Mouse (Mus musculus): ENCODE measurements around the gene Cct8. TPM values are rescaled to one million over a fixed set of nuclear protein-coding genes. Genes with fewer than 3 reads are reported as not detected.
A peak's percentile ranks its signal among the peaks of the same experiment; 100 is the strongest.

Cct8 gene
- 488 and 627 TPM in 2 replicates for polyA plus RNA-seq (2016; fragmentation: Nextera tagmentation; extraction: Ambion mirVana)

- under 1% methylated on average over 48 of the region's 48 CpGs for WGBS
Measured at GRCm38 (mm10) chr16:87495716-87496447, at the start of gene Cct8. Cct8 (minus strand) TSS chr16:87495873.

GRCm38 (mm10) chr16:87528755-87529154 is 33.1 kb upstream of the Cct8 start:
- DNase-seq (ENCODE audit: low spot score) = no peak
- 71% methylated on average over 10 of the region's 10 CpGs for WGBS
- no peak overlapping the region for H3K27ac ChIP-seq

More at GRCm38 (mm10) chr16:87495716-87496447, at the start of gene Cct8:
- Histone ChIP-seq H3K27me3 (ENCODE audit: insufficient read depth, poor library complexity, severe bottlenecking) (no peaks in the 10 kb centered on the region), H3K4me3 (peak within 1 kb of the TSS; percentile 91), H3K27ac (peak within 1 kb of the TSS; percentile 97), H3K9me3 (no peaks in the 10 kb centered on the region), H3K36me3 (peaks cover 34% of the 10 kb centered on the region), H3K4me1 (replicated peaks) (peaks cover 20% of the 10 kb centered on the region)
- DNase-seq (ENCODE audit: low spot score) = peak; percentile 97

GRCm38 (mm10) chr16:87527553-87528249 is 32.0 kb upstream of the Cct8 start:
- no peak for DNase-seq (ENCODE audit: low spot score)
- peaks cover 2% of the 10 kb centered on the region; the same call in 1 of the 2 replicates for H3K4me1 ChIP-seq (replicated peaks)
- 69% methylated on average over 8 of the region's 8 CpGs for WGBS

More at GRCm38 (mm10) chr16:87528755-87529154, 33.1 kb upstream of the Cct8 start:
- Histone ChIP-seq H3K4me1 (replicated peaks) (peaks cover 2% of the 10 kb centered on the region; the same call in 1 of the 2 replicates), H3K4me3 (no peak overlapping the region), H3K27me3 (ENCODE audit: insufficient read depth, poor library complexity, severe bottlenecking) (no peaks in the 10 kb centered on the region), H3K36me3 (no peaks in the 10 kb centered on the region), H3K9me3 (no peaks in the 10 kb centered on the region)

DNA sequence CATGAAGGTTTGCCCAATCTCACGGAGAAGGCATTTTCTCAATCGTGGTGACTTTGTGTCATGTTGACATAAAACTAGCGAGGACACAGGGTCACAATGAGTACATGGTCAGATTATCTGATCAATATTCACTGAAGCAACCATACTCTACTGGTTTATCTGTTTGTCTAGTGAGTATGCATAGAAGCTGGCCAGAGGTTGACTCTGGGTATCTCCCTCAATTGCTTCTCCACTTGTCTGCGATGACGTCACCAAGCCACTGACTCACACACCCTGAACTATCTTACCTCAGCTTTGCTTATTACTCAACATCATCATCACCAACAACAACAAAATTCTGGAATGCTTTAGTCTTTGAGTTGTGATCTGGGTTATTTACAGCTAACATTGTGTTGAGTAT is 28.6 kb upstream of the Cct8 start:
- H3K9me3 ChIP-seq = no peaks in the 10 kb centered on the region

More at GRCm38 (mm10) chr16:87527553-87528249, 32.0 kb upstream of the Cct8 start:
- Histone ChIP-seq H3K4me3 (no peak overlapping the region), H3K27ac (0 out of 2 replicates have a peak overlapping the region, but pooled peaks have one; percentile 40), H3K9me3 (no peaks in the 10 kb centered on the region), H3K27me3 (ENCODE audit: insufficient read depth, poor library complexity, severe bottlenecking) (no peaks in the 10 kb centered on the region), H3K36me3 (no peaks in the 10 kb centered on the region)

GRCm38 (mm10) chr16:87512331-87512730 is 16.7 kb upstream of the Cct8 start:
- Histone ChIP-seq H3K4me3 (no peak overlapping the region), H3K4me1 (replicated peaks) (peaks cover 3% of the 10 kb centered on the region; the same call in 1 of the 2 replicates), H3K36me3 (no peaks in the 10 kb centered on the region), H3K27ac (no peak overlapping the region), H3K9me3 (no peaks in the 10 kb centered on the region), H3K27me3 (ENCODE audit: insufficient read depth, poor library complexity, severe bottlenecking) (no peaks in the 10 kb centered on the region)
- WGBS = 95% methylated on average over 14 of the region's 14 CpGs
- no peak for DNase-seq (ENCODE audit: low spot score)

More for the DNA sequence above, 28.6 kb upstream of the Cct8 start:
- Histone ChIP-seq H3K27ac (no peak overlapping the region), H3K27me3 (ENCODE audit: insufficient read depth, poor library complexity, severe bottlenecking) (no peaks in the 10 kb centered on the region), H3K4me1 (replicated peaks) (peaks cover 2% of the 10 kb centered on the region; the same call in 1 of the 2 replicates), H3K4me3 (no peak overlapping the region), H3K36me3 (no peaks in the 10 kb centered on the region)
- no peak for DNase-seq (ENCODE audit: low spot score)
- WGBS = 88% methylated on average over 5 of the region's 5 CpGs

DNA sequence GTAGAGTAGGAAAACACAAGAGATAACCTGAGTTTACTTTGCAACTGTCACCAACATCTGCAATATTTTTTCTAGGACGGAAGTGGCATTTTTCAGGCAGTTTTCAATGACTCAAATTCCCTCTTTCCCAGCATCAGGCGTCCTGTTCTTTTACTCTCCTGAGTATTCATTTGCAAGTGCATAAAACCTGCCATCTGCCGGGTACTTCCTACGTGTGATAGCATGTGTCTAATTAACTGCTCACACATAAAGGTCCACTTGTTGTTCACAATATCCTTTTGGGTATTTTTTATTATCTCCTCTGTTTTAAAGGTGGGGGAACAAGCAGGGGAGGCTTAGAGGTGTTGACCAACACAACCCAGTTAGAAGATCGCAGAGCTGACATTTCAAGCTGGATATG is 16.0 kb upstream of the Cct8 start:
- peaks cover 4% of the 10 kb centered on the region; the same call in 1 of the 2 replicates for H3K4me1 ChIP-seq (replicated peaks)
- no peaks in the 10 kb centered on the region for H3K36me3 ChIP-seq
- H3K4me3 ChIP-seq = no peak overlapping the region
- DNase-seq (ENCODE audit: low spot score) = no peak
- WGBS = 76% methylated on average over 5 of the region's 5 CpGs
- H3K27ac ChIP-seq = no peak overlapping the region
- H3K9me3 ChIP-seq = no peaks in the 10 kb centered on the region
- no peaks in the 10 kb centered on the region for H3K27me3 ChIP-seq (ENCODE audit: insufficient read depth, poor library complexity, severe bottlenecking)

GRCm38 (mm10) chr16:87501304-87502078 is 5.8 kb upstream of the Cct8 start:
- Histone ChIP-seq H3K4me3 (no peak overlapping the region), H3K9me3 (no peaks in the 10 kb centered on the region), H3K4me1 (replicated peaks) (peaks cover 12% of the 10 kb centered on the region), H3K27ac (no peak overlapping the region), H3K27me3 (ENCODE audit: insufficient read depth, poor library complexity, severe bottlenecking) (no peaks in the 10 kb centered on the region), H3K36me3 (no peaks in the 10 kb centered on the region)
- 72% methylated on average over 13 of the region's 13 CpGs for WGBS
- DNase-seq (ENCODE audit: low spot score) = no peak

DNA sequence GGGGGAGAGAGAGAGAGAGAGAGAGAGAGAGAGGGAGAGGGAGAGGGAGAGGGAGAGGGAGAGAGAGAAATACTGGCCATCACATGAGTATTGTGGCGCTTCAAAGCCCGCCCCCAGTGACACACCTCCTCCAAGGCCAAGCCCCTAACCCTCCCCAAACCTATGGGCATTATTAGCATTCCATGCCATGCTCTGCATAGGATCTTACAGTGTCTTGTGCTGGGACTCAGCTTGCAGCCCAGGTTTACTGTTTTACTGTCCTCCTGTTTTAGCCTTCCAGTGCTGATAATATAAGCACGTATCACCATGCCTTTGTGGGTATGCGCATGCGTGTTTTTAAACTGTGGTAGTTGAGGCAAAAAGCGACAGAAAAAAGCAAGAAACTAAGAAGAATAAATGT is 3.9 kb upstream of the Cct8 start:
- no peaks in the 10 kb centered on the region for H3K27me3 ChIP-seq (ENCODE audit: insufficient read depth, poor library complexity, severe bottlenecking)
- DNase-seq (ENCODE audit: low spot score) = no peak
- no peaks in the 10 kb centered on the region for H3K36me3 ChIP-seq

DNA sequence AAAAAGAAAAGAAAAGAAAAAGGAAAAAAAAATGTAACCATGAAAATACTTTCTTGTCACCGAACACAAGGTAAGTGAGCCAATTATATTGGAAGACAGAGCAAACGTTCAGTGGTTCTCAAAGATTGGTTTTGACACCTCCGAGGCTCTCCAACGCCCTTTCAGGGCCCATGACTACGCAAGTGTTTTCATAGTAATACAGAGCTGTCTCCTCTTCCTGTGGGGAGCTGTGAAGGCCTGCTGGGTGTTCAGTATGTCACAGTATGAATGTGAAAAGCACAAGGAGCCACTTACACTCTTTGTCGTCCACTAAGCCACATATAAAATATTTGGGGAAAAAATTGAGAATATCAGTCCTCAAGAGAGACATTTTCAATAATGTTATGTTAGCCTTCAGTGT is 1.5 kb upstream of the Cct8 start:
- no peak for DNase-seq (ENCODE audit: low spot score)
- Histone ChIP-seq H3K27me3 (ENCODE audit: insufficient read depth, poor library complexity, severe bottlenecking) (no peaks in the 10 kb centered on the region), H3K4me3 (0 out of 2 replicates have a peak overlapping the region, but pooled peaks have one; percentile 91), H3K9me3 (no peaks in the 10 kb centered on the region), H3K27ac (no peak overlapping the region), H3K36me3 (peaks cover 21% of the 10 kb centered on the region), H3K4me1 (replicated peaks) (peaks cover 24% of the 10 kb centered on the region)
- WGBS = 91% methylated on average over 6 of the region's 6 CpGs

More for the DNA sequence above, 3.9 kb upstream of the Cct8 start:
- H3K9me3 ChIP-seq = no peaks in the 10 kb centered on the region
- H3K4me3 ChIP-seq = no peak overlapping the region
- H3K27ac ChIP-seq = no peak overlapping the region
- peaks cover 16% of the 10 kb centered on the region for H3K4me1 ChIP-seq (replicated peaks)
- WGBS = 66% methylated on average over 6 of the region's 6 CpGs

DNA sequence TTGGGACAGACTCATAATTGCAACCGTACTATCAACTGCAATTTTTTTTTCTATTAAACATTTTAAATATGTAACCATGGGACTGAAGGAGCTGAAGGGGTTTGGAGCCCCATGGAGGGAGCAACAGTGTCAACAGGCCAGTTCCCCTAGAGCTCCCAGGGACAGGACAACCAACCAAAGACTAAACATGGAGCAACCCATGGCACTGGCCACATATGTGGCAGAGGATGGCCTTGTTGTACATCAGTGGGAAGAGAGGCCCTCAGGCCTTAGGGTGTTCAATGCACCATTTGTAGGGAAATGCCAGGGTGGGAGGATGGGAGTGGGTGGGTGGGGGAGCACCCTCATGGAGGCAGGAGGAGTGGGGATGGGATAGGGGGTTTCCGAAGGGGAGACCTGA is 1.1 kb upstream of the Cct8 start:
- peaks cover 25% of the 10 kb centered on the region for H3K36me3 ChIP-seq
- peak overlapping the region; percentile 91 for H3K4me3 ChIP-seq
- H3K27ac ChIP-seq = peak overlapping the region; percentile 45; the same call in 1 of the 2 replicates
- 92% methylated on average over 2 of the region's 2 CpGs for WGBS
- peaks cover 23% of the 10 kb centered on the region for H3K4me1 ChIP-seq (replicated peaks)
- no peaks in the 10 kb centered on the region for H3K27me3 ChIP-seq (ENCODE audit: insufficient read depth, poor library complexity, severe bottlenecking)
- DNase-seq (ENCODE audit: low spot score) = no peak
- no peaks in the 10 kb centered on the region for H3K9me3 ChIP-seq

DNA sequence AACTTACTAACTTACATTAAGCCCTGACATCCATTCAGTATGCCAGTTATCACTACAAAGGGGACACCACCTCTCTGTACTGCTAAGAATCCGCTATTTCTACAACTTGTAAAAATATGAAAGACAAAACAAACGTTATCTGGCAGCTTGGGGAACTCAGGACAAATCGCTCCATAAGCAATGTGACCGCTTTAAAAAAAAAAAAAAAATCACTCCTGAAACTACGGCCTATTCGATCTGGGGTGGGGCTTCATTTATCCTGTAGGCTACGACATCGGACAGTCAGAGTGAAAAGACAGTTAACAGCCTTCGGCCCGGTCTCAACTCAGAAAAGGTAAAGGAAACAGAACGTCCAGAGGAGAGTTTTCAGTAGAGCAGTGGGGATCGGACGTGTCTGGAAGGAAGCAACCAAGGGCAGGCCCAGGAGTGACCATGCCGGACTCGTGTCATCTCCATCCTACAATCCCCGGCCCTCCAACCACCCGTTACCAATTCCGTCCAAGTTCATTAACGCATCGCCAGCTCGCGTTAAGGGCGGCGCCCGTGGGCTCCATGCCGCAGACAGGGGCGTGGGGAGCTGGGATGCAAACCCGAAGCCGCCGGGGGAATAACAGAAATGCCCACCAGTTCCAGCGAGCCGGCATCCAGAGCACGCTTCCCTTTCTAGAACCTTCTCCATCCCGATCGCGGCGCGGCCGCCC is 568 bp downstream of the Cct8 start:
- peaks cover 20% of the 10 kb centered on the region for H3K4me1 ChIP-seq (replicated peaks)
- H3K27ac ChIP-seq = peak overlapping the region; percentile 97
- DNase-seq (ENCODE audit: low spot score) = no peak
- no peaks in the 10 kb centered on the region for H3K9me3 ChIP-seq
- H3K36me3 ChIP-seq = peaks cover 42% of the 10 kb centered on the region
- under 1% methylated on average over 39 of the region's 39 CpGs for WGBS
- peak overlapping the region; percentile 91 for H3K4me3 ChIP-seq
- H3K27me3 ChIP-seq (ENCODE audit: insufficient read depth, poor library complexity, severe bottlenecking) = no peaks in the 10 kb centered on the region

Data from hindbrain, embryonic 10.5 days (tissue).